Mouse (Mus musculus) activated CD4-positive, CD25-positive, alpha-beta regulatory T cell, adult 9 weeks (primary cell): ENCODE results near the gene Fyttd1. TPM values are rescaled to one million over a fixed set of nuclear protein-coding genes. Genes with fewer than 3 reads are reported as not detected.

Experiments used
- polyA plus RNA-seq: library from polyadenylated mRNA; unstranded; fragments of 100-300 nt; shearing (Covaris generic); gene quantifications from one replicate; pipeline ENCODE4 v1.2.1, GENCODE M21; 2017

Gene Fyttd1
- 80.6 TPM for polyA plus RNA-seq

GRCm38 (mm10) chr16:32877343-32878156, at the start of gene Fyttd1, which contains the start of gene Rubcn:
Gene Fyttd1, plus strand, starts transcription at chr16:32877500.
Gene Rubcn, minus strand, starts transcription at chr16:32877766.

GRCm38 (mm10) chr16:32913937-32914881, 36.9 kb downstream of the Fyttd1 start, which contains the start of gene Lrch3:
Gene Lrch3, plus strand, starts transcription at chr16:32914100.

Other genes with a start within 250 kb of the Fyttd1 start
- 14.4 TPM for gene Tnk2, start 233.6 kb upstream of the Fyttd1 start, polyA plus RNA-seq
- gene Muc4, start 141.6 kb upstream of the Fyttd1 start, polyA plus RNA-seq, result 0.27 TPM
- 0.55 TPM for gene Muc20, start 80.1 kb upstream of the Fyttd1 start, polyA plus RNA-seq
- not detected for gene Smbd1, start 67.0 kb upstream of the Fyttd1 start, polyA plus RNA-seq
- gene Rubcn, start 266 bp downstream of the Fyttd1 start, polyA plus RNA-seq, result 24.7 TPM
- 91.0 TPM for gene Lrch3, start 36.6 kb downstream of the Fyttd1 start, polyA plus RNA-seq
- gene Iqcg, start 178.7 kb downstream of the Fyttd1 start, polyA plus RNA-seq, result 0.44 TPM
- gene Rpl35a, start 179.0 kb downstream of the Fyttd1 start, polyA plus RNA-seq, result 801 TPM
- 0.46 TPM for gene Lmln, start 185.0 kb downstream of the Fyttd1 start, polyA plus RNA-seq